Mouse (Mus musculus) myocyte (in vitro differentiated cells): ENCODE measurements around the gene Gm11172.

Experiments used
- CEBPB ChIP-seq: IDR thresholded peaks from 2 replicates; pipeline ENCODE4 v1.6.1; 2011; ENCODE audit warnings: mild to moderate bottlenecking, moderate library complexity; ENCODE audit not compliant: poor library complexity, insufficient read depth, severe bottlenecking
- E2F4 ChIP-seq: IDR thresholded peaks from one replicate; pipeline ENCODE4 v1.6.1; 2011; ENCODE audit warnings: mild to moderate bottlenecking, control low read depth, moderate library complexity; ENCODE audit not compliant: insufficient read depth
- MAX ChIP-seq: IDR thresholded peaks from one replicate; pipeline ENCODE4 v1.6.1; 2011; ENCODE audit warnings: low read depth, mild to moderate bottlenecking, control low read depth
- MYOD1 ChIP-seq, 3 experiments: IDR thresholded peaks; one replicate each; pipeline ENCODE4 v1.6.1; 2011; ENCODE audit warnings: control low read depth in 2 of 3, low read depth in 2 of 3, mild to moderate bottlenecking in 2 of 3, moderate library complexity in 1 of 3; ENCODE audit not compliant: insufficient read length in 2 of 3, control insufficient read depth in 1 of 3
- MYOG ChIP-seq, 3 experiments: IDR thresholded peaks; one replicate each; pipeline ENCODE4 v1.6.1; 2011; ENCODE audit warnings: control low read depth in 2 of 3, low read depth in 2 of 3, mild to moderate bottlenecking in 2 of 3; ENCODE audit not compliant: insufficient read length in 2 of 3, control insufficient read depth in 1 of 3, insufficient read depth in 1 of 3
- POLR2A ChIP-seq: IDR thresholded peaks from one replicate; pipeline ENCODE4 v1.6.1; 2011; ENCODE audit warnings: low read depth, mild to moderate bottlenecking, control low read depth, moderate library complexity; ENCODE audit not compliant: insufficient read length
- POLR2AphosphoS2 ChIP-seq: IDR thresholded peaks from one replicate; pipeline ENCODE4 v1.6.1; 2011; ENCODE audit warnings: low read depth, control low read depth; ENCODE audit not compliant: insufficient read length
- TCF12 ChIP-seq: IDR thresholded peaks from one replicate; pipeline ENCODE4 v1.6.1; 2011; ENCODE audit warnings: mild to moderate bottlenecking, control low read depth; ENCODE audit not compliant: poor library complexity, insufficient read depth, severe bottlenecking
- USF1 ChIP-seq: IDR thresholded peaks from one replicate; pipeline ENCODE4 v1.6.1; 2011; ENCODE audit warnings: low read depth, mild to moderate bottlenecking, control low read depth, moderate library complexity

GRCm38 (mm10) chr16:10787548-10788058 is 25.1 kb upstream of the Gm11172 start:
- TF ChIP-seq POLR2A (no peak), E2F4 (no peak), CEBPB (no peak), MYOG (IDR thresholded peaks at IDR 0.05; ENCODE audit: control insufficient read depth in 1 of 3, insufficient read depth in 1 of 3, insufficient read length in 2 of 3, low read depth in 2 of 3) (no peak), USF1 (no peak), MAX (no peak), TCF12 (no peak), MYOD1 (IDR thresholded peaks at IDR 0.05; ENCODE audit: control insufficient read depth in 1 of 3, insufficient read length in 2 of 3, low read depth in 2 of 3) (no peak), POLR2AphosphoS2 (no peak)
